Mouse (Mus musculus) hindbrain, postnatal 0 days (tissue): Measurements from ENCODE around the gene Slc44a2. TPM values are rescaled to one million over a fixed set of nuclear protein-coding genes. Genes with fewer than 3 reads are reported as not detected.

ENCODE experiments used
- ATAC-seq: fragments of 200-750 bp; cut with Nextera tagmentation; 2 replicates; pipeline ENCODE4 v1.8.0; 2017; ENCODE audit warnings: mild to moderate bottlenecking, moderate TSS enrichment, moderate library complexity
- DNase-seq: peaks from one replicate; pipeline ENCODE4 v3.0.0-alpha.2; 2015; ENCODE audit warnings: low spot score
- H3K27ac ChIP-seq: fragments of 300-500 bp; sonication (generic); 2 replicates; pipeline ENCODE4 v1.5.1; 2014; ENCODE audit warnings: mild to moderate bottlenecking
- H3K27me3 ChIP-seq: fragments of 300-500 bp; sonication (generic); 2 replicates; pipeline ENCODE4 v1.6.1; 2014; ENCODE audit warnings: low read length, mixed read lengths; ENCODE audit not compliant: insufficient read depth
- H3K36me3 ChIP-seq: fragments of 300-500 bp; sonication (generic); 2 replicates; pipeline ENCODE4 v1.6.1; 2014; ENCODE audit warnings: low read length, mixed read lengths; ENCODE audit not compliant: insufficient read depth
- H3K4me1 ChIP-seq: fragments of 300-500 bp; sonication (generic); 2 replicates; pipeline ENCODE4 v1.6.1; 2014; ENCODE audit warnings: antibody characterized with exemption, low read length, mixed read lengths; ENCODE audit not compliant: insufficient read depth
- H3K4me2 ChIP-seq: fragments of 300-500 bp; sonication (generic); 2 replicates; pipeline ENCODE4 v1.6.1; 2014; ENCODE audit warnings: low read depth, mild to moderate bottlenecking, low read length, moderate library complexity, mixed read lengths
- H3K4me3 ChIP-seq: fragments of 300-500 bp; sonication (generic); 2 replicates; pipeline ENCODE4 v1.5.1; 2014; ENCODE audit warnings: low read length
- H3K9ac ChIP-seq: fragments of 300-500 bp; sonication (generic); replicated peaks from 2 replicates; pipeline ENCODE4 v1.6.1; 2014; ENCODE audit warnings: mild to moderate bottlenecking, low read length, moderate library complexity, mixed read lengths
- H3K9me3 ChIP-seq: fragments of 300-500 bp; sonication (generic); 2 replicates; pipeline ENCODE4 v1.6.1; 2016; ENCODE audit warnings: low read length, mixed read lengths
- CTCF ChIP-seq: IDR thresholded peaks from 2 replicates; pipeline ENCODE4 v1.5.1; 2016; ENCODE audit warnings: antibody characterized with exemption, control low read depth, low read depth
- WGBS: fragments of 180-500 bp; shearing (Covaris S2); extraction: QIAGEN DNeasy Blood & Tissue Kit; methylation state at CpG from one replicate; pipeline ENCODE4 v1.1.7; 2014; 5-methylcytosine and 5-hydroxymethylcytosine counted together
- polyA plus RNA-seq: library from polyadenylated mRNA; unstranded; fragments of >200 nt; fragmentation: Nextera tagmentation; extraction: Ambion mirVana; gene quantifications from 2 replicates; pipeline ENCODE4 v1.2.1, GENCODE M21; 2015
- total RNA-seq: library from RNA; depleted of rRNA; stranded (reverse); fragments of >200 nt; gene quantifications from 2 replicates; pipeline ENCODE4 v1.2.3, GENCODE M21; 2014

Gene Slc44a2
- total and polyA plus RNA-seq, 2 experiments from 2014 or later = 52.6 to 68.0 TPM

DNA sequence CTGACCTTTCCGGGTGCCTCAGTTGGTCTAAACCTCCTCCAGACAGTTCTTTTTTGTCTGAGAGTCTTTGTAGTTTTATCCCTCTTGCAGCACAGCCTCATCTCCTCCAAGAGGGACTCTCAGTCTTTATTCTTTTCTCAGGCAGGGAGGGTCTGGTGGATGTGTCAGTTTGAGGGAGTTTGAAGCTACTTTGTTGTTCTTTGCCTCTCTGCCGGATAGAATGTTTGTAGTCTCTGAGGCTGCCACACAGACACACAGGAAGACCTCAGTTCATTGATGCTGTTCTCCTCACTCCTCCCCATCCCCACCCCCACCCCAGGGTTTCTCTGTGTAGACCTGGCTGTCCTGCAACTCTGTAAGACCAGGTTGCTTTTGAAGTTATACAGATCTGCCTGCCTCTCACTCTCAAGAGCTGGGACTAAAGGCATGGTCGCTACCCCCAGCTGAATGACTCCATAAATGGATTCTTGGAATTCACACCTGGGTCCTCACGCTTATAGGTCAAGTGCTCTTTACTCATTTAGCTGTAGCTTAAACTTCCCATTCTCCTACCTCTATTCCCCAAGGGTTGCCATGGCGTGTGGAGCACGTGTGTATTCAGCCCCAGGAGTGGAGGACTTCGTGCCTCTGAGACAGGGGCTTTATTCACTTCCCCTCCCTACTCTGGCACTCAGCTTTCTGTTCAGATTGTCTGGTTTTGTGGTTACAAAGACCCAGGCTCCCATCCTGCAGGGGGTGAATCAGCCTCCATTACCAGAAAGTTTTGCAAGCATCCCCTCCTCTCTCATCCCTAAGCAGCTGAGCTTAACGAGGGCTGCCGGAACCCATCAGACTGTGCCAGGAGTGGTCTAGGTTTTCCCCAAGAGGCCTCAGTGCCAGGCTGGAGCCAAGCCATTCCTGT, 11.9 kb downstream of the Slc44a2 start:
- Histone ChIP-seq H3K27ac (no peak overlapping the region), H3K4me1 (0 out of 2 replicates have a peak, but pooled peaks cover 5% of the 10 kb centered on the region), H3K9ac (no peak overlapping the region), H3K4me2 (no peak overlapping the region), H3K9me3 (no peaks in the 10 kb centered on the region), H3K27me3 (no peaks in the 10 kb centered on the region), H3K4me3 (no peak overlapping the region), H3K36me3 (no peaks in the 10 kb centered on the region)
- WGBS = 24% methylated on average over 9 of the region's 9 CpGs
- DNase-seq (no peak), ATAC-seq (0 out of 2 replicates have a peak, but pooled peaks have one; percentile 16)
- TF ChIP-seq CTCF = no peak

DNA sequence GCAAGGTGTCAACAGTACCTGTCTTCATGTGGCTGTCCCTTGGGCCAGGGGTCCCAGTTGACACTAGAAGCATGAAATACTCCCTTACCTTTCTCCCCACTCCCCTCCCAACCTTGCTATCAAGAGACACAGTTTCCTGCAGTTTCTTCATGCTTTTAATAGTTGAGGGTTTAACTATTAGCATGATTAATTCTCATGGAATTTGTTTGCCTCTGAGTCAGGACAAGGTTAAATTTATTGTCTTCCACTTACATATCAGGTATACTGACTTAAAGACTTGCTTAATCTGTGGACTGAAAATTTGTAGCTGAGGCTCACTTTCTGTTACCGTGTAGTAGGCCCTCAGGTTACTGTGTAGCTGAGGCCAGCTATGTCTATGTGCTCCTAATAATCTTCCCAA, 13.0 kb downstream of the Slc44a2 start:
- no peak for ATAC-seq
- 91% methylated on average over 1 of the region's 1 CpGs for WGBS

DNA sequence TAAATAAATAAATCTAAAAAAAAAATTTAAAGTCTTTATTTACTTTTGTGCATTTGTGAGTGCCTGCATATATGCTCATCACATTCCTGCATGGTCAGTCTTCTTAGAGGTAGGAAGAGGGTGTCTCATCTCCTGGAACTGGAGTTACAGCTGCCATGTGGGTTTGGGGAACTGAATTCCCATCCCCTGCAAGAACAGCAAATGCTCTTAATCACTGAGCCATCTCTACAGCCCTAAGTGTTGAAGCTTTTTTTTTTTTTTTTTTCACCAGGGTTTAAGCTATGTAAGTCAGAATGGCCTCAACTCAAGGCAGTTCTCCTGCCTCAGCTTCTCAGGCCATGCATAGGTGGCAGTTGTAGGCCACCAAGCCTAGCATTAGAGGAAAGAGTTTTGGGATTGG, 14.2 kb downstream of the Slc44a2 start:
- Histone ChIP-seq H3K27me3 (no peaks in the 10 kb centered on the region), H3K4me3 (no peak overlapping the region), H3K36me3 (no peaks in the 10 kb centered on the region), H3K9ac (no peak overlapping the region), H3K9me3 (no peaks in the 10 kb centered on the region), H3K4me2 (no peak overlapping the region), H3K27ac (no peak overlapping the region), H3K4me1 (0 out of 2 replicates have a peak, but pooled peaks cover 3% of the 10 kb centered on the region)
- no peak for ATAC-seq
- no peak for TF ChIP-seq CTCF
- DNase-seq = no peak

More for the DNA sequence above, 13.0 kb downstream of the Slc44a2 start:
- H3K4me3 ChIP-seq = no peak overlapping the region
- no peaks in the 10 kb centered on the region for H3K36me3 ChIP-seq
- H3K27ac ChIP-seq = no peak overlapping the region
- TF ChIP-seq CTCF = no peak
- DNase-seq = no peak
- H3K4me1 ChIP-seq = 0 out of 2 replicates have a peak, but pooled peaks cover 3% of the 10 kb centered on the region
- H3K27me3 ChIP-seq = no peaks in the 10 kb centered on the region
- no peak overlapping the region for H3K4me2 ChIP-seq
- no peaks in the 10 kb centered on the region for H3K9me3 ChIP-seq
- no peak overlapping the region for H3K9ac ChIP-seq

DNA sequence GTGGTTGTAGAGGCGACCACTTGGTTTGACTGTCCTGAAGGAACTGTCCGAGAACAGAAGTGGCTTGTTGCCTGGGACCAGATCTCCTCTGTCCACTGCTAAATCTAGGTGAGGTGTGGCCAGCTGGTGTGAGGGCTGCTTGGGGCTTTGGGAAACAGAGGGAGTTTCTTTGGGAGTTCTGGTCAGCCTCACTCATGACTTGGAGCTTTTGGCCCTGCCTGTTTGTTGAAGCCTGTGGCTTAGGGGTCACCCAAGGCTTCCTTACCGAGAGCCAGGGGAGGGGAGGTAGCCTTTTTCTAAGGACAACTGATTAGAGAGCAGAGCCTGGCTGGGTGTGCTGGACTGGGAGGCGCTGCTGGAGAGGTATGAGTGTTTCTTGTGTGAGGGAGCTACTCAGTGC, 14.9 kb downstream of the Slc44a2 start:
- Histone ChIP-seq H3K9me3 (no peaks in the 10 kb centered on the region), H3K4me1 (0 out of 2 replicates have a peak, but pooled peaks cover 3% of the 10 kb centered on the region), H3K27me3 (no peaks in the 10 kb centered on the region), H3K36me3 (no peaks in the 10 kb centered on the region), H3K4me2 (no peak overlapping the region), H3K9ac (no peak overlapping the region), H3K4me3 (no peak overlapping the region), H3K27ac (no peak overlapping the region)
- 81% methylated on average over 4 of the region's 4 CpGs for WGBS
- no peak for DNase-seq
- no peak for ATAC-seq
- no peak for TF ChIP-seq CTCF

DNA sequence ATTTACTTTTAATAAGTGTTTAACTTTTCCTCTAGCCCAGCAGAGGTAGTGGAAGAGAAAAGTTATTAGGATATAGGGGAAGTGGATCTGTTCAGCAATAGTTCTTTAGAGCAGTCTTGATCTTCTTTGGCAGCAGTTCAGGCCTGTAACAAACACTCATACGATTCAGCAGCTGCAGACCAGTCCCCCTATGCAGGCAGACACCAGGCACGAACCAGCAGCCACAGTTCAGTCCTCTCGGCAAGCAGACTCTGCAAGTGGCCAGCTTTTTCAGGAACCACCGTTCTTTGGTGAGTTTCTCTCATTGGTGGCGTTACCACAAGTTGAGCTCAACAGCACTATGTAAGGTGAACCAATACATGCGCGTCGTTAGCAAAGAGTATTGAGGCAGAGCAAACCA, 16.0 kb downstream of the Slc44a2 start:
- no peaks in the 10 kb centered on the region for H3K9me3 ChIP-seq
- no peak for TF ChIP-seq CTCF
- no peaks in the 10 kb centered on the region for H3K36me3 ChIP-seq
- no peaks in the 10 kb centered on the region for H3K27me3 ChIP-seq
- no peak overlapping the region for H3K9ac ChIP-seq
- no peak for ATAC-seq
- H3K27ac ChIP-seq = no peak overlapping the region
- DNase-seq = no peak
- 80% methylated on average over 8 of the region's 8 CpGs for WGBS
- no peak overlapping the region for H3K4me2 ChIP-seq
- H3K4me3 ChIP-seq = no peak overlapping the region
- 0 out of 2 replicates have a peak, but pooled peaks cover 3% of the 10 kb centered on the region for H3K4me1 ChIP-seq

DNA sequence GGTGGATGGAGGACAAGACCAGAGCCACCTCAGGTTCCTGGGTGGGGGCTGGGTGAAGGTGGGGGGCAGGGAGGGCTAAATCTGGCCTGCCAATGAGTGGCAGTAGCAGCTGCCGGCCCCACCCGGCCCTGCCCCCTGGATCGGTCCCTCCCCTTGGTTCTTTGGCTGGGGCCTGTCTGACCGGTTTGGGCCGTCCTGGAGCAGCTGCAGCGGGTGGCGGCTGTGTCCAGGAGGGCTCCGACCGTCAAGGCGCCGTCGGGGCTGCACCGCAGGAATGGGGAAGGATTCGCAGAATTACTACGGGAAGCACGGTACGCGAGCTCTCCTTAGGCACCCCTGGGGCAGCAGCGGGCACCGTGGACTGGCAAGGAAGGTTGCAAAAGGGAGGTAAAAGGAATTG, 17.2 kb downstream of the Slc44a2 start:
- ATAC-seq (no peak), DNase-seq (no peak)
- H3K36me3 ChIP-seq = peaks cover 5% of the 10 kb centered on the region
- 0 out of 2 replicates have a peak, but pooled peaks cover 2% of the 10 kb centered on the region for H3K4me1 ChIP-seq
- no peaks in the 10 kb centered on the region for H3K27me3 ChIP-seq
- no peak for TF ChIP-seq CTCF
- no peak overlapping the region for H3K9ac ChIP-seq
- H3K9me3 ChIP-seq = no peaks in the 10 kb centered on the region
- no peak overlapping the region for H3K4me3 ChIP-seq
- no peak overlapping the region for H3K4me2 ChIP-seq
- H3K27ac ChIP-seq = no peak overlapping the region
- WGBS = 28% methylated on average over 20 of the region's 20 CpGs

DNA sequence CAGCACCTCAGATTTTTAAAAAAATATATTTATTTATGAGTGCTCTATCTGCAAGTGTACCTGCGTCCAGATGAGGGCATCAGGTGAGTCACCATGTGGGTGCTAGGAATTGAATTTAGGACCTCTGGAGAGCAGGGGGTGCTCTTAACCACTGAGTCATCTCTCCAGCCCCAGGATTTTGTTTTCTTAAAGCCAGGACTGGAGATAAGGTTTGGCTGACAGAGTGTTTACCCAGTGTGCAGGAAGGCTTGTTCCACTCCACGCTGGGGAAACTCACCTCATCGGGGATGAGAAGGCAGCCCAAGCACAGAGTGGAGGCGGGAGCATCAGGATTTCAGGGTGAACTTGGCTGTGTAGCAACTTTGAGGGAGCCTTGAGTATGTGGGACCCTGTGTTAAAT, 19.9 kb downstream of the Slc44a2 start:
- no peak overlapping the region for H3K4me2 ChIP-seq
- H3K27ac ChIP-seq = no peak overlapping the region
- peaks cover 17% of the 10 kb centered on the region for H3K36me3 ChIP-seq
- no peak overlapping the region for H3K9ac ChIP-seq
- no peaks in the 10 kb centered on the region for H3K27me3 ChIP-seq
- no peaks in the 10 kb centered on the region for H3K9me3 ChIP-seq
- 92% methylated on average over 4 of the region's 4 CpGs for WGBS
- DNase-seq = no peak
- no peak for ATAC-seq
- TF ChIP-seq CTCF = no peak
- H3K4me1 ChIP-seq = no peaks in the 10 kb centered on the region
- no peak overlapping the region for H3K4me3 ChIP-seq
